Mouse (Mus musculus) neural tube, embryonic 11.5 days (tissue): ENCODE measurements at regions not wholly inside any gene's neighbourhood (a gene's known extent, or its start where the extent isn't known, plus 50 kb on each side); places are given as distances from the start of the nearest gene placed in this dataset.

Experiments
- ATAC-seq: fragments of 200-750 bp; cut with Nextera tagmentation; 2 replicates; pipeline ENCODE4 v1.8.0; 2017; ENCODE audit warnings: moderate number of reproducible peaks, mild to moderate bottlenecking, moderate TSS enrichment, moderate library complexity; ENCODE audit not compliant: insufficient read depth, low FRiP score, low TSS enrichment
- DNase-seq: peaks from one replicate; pipeline ENCODE4 v3.0.0-alpha.2; 2015; ENCODE audit warnings: low spot score
- H3K27ac ChIP-seq: fragments of 300-500 bp; sonication (generic); 2 replicates; pipeline ENCODE4 v1.5.1; 2014; ENCODE audit warnings: low read depth, mild to moderate bottlenecking, low read length
- H3K27me3 ChIP-seq: fragments of 300-500 bp; sonication (generic); 2 replicates; pipeline ENCODE4 v1.6.1; 2014; ENCODE audit warnings: mild to moderate bottlenecking, low read length, mixed read lengths; ENCODE audit not compliant: control insufficient read depth, insufficient read depth
- H3K36me3 ChIP-seq: fragments of 300-500 bp; sonication (generic); 2 replicates; pipeline ENCODE4 v1.6.1; 2014; ENCODE audit warnings: mild to moderate bottlenecking, low read length, moderate library complexity, mixed read lengths; ENCODE audit not compliant: control insufficient read depth, insufficient read depth
- H3K4me1 ChIP-seq: fragments of 300-500 bp; sonication (generic); 2 replicates; pipeline ENCODE4 v1.6.1; 2014; ENCODE audit warnings: low read length, mixed read lengths; ENCODE audit not compliant: control insufficient read depth, insufficient read depth
- H3K4me2 ChIP-seq: fragments of 300-500 bp; sonication (generic); 2 replicates; pipeline ENCODE4 v1.6.1; 2014; ENCODE audit warnings: low read depth, mild to moderate bottlenecking, moderate library complexity
- H3K4me3 ChIP-seq: fragments of 300-500 bp; sonication (generic); 2 replicates; pipeline ENCODE4 v1.5.1; 2014; ENCODE audit warnings: low read depth, low read length
- H3K9ac ChIP-seq: fragments of 300-500 bp; sonication (generic); 2 replicates; pipeline ENCODE4 v1.6.1; 2014; ENCODE audit warnings: mild to moderate bottlenecking, low read length
- H3K9me3 ChIP-seq: fragments of 300-500 bp; sonication (generic); 2 replicates; pipeline ENCODE4 v1.6.1; 2016; ENCODE audit warnings: low read length; ENCODE audit not compliant: control insufficient read depth
- WGBS: fragments of 180-500 bp; shearing (Covaris S2); extraction: QIAGEN DNeasy Blood & Tissue Kit; methylation state at CpG from one replicate; pipeline ENCODE4 v1.1.7; 2014; 5-methylcytosine and 5-hydroxymethylcytosine counted together

DNA sequence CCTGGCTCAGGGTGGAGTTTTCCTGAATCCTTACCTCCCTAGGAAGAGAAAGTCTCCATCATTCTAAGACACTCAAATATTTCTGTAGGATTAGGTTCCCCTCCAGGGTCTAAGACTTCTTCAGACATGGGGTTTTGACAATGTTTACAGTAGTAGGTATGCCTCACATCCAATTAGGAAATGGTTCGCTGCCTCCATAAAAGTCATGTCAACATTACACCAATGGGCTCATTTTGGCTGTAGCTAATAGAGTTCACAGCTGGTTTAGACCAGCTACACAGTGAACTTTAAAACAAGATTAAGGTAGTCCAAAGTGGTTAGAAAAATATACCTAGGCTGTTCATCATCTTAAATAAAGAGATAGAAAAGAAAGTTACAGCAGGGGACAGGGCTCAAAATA lies 113.3 kb downstream of the Car2 start:
- Histone ChIP-seq H3K9me3 (no peaks in the 10 kb centered on the region), H3K27me3 (no peaks in the 10 kb centered on the region), H3K4me2 (no peak overlapping the region), H3K9ac (no peak overlapping the region), H3K4me1 (no peaks in the 10 kb centered on the region), H3K36me3 (no peaks in the 10 kb centered on the region), H3K27ac (no peak overlapping the region), H3K4me3 (no peak overlapping the region)
- WGBS: 82% methylated on average over 1 of the region's 1 CpGs
- ATAC-seq (no peak), DNase-seq (no peak)

DNA sequence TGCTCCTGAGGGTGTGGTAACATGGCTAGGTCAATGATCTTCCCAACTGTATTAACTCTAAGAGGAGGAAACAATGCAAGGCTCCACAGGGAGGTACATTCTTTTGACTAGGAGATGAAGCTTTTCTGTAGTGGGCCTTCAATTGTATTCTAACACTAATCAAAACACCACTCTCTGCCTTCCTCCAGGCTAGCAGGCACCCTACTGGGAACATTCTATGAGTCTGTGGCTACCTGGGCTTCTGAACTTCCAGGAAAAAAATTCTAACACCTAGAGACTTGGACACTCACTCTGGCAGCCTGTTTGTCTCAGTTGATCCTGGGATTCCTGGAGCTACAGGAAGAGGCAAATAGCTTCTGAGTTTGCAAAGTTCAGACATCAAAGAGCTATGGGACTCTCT lies 113.8 kb downstream of the Car2 start:
- no peaks in the 10 kb centered on the region for H3K4me1 ChIP-seq

DNA sequence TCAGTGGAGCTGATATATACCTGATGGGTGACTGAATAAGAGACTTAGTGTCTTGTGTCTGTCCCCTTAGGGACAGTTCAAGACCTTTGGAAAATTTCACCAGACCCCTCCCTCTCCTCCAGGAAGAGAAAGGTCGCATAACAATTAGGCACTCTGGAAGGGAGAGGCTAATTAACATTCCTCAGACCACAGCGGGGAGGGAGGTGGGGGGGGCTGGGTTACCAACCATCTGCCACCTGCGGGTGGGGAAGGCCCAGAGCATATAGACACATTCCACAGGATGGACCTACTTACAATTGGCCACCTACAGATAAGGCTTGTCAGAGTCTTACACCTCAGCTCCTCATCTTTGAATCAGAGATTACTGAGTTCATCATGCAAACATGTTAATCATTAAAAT lies 114.6 kb downstream of the Car2 start:
- Histone ChIP-seq H3K4me2 (no peak overlapping the region), H3K27ac (no peak overlapping the region), H3K27me3 (no peaks in the 10 kb centered on the region), H3K36me3 (no peaks in the 10 kb centered on the region), H3K9ac (no peak overlapping the region), H3K4me3 (no peak overlapping the region), H3K9me3 (no peaks in the 10 kb centered on the region), H3K4me1 (no peaks in the 10 kb centered on the region)
- 0% methylated on average over 3 of the region's 3 CpGs for WGBS
- ATAC-seq (peak; percentile 39; the same call in 1 of the 2 replicates), DNase-seq (no peak)

More for the DNA sequence above, 113.8 kb downstream of the Car2 start:
- no peak for ATAC-seq
- Histone ChIP-seq H3K4me3 (no peak overlapping the region), H3K4me2 (no peak overlapping the region), H3K36me3 (no peaks in the 10 kb centered on the region), H3K27ac (no peak overlapping the region), H3K9me3 (no peaks in the 10 kb centered on the region), H3K9ac (no peak overlapping the region), H3K27me3 (no peaks in the 10 kb centered on the region)
- DNase-seq: no peak

- no peaks in the 10 kb centered on the region for H3K27me3 ChIP-seq
- H3K4me2 ChIP-seq: no peak overlapping the region
- DNase-seq: no peak
- ATAC-seq: no peak
- no peaks in the 10 kb centered on the region for H3K36me3 ChIP-seq
- no peak overlapping the region for H3K9ac ChIP-seq
- H3K9me3 ChIP-seq: no peaks in the 10 kb centered on the region
- H3K27ac ChIP-seq: no peak overlapping the region
- H3K4me1 ChIP-seq: no peaks in the 10 kb centered on the region
- whole genome bisulfite sequencing: 47% methylated on average over 3 of the region's 3 CpGs
- no peak overlapping the region for H3K4me3 ChIP-seq
Measured at GRCm38 (mm10) chr3:15007821-15008220, 121.7 kb downstream of the Car2 start.

DNA sequence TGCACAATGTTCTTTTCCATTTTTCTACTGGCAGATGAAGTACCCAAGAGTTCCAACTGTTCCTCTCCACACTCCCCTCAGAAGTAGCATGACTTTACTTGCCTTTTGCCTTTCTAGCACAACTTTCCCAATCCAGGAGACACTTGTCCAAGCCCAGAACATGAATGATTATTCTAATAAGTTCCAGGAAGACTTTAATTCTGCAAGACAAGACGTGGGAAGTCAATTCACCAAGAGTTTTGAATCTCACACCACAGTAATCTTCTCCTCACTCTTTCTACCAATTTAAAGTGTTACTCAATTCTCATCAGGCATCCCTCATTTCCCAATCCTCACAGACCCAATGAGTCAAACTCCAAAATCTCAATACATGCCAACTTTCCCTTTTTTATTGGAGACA lies 122.4 kb downstream of the Car2 start:
- WGBS: 82% methylated on average over 1 of the region's 1 CpGs
- no peak for DNase-seq
- Histone ChIP-seq H3K27me3 (no peaks in the 10 kb centered on the region), H3K4me1 (no peaks in the 10 kb centered on the region), H3K36me3 (no peaks in the 10 kb centered on the region), H3K4me3 (no peak overlapping the region), H3K9me3 (no peaks in the 10 kb centered on the region), H3K9ac (no peak overlapping the region), H3K4me2 (no peak overlapping the region), H3K27ac (no peak overlapping the region)
- ATAC-seq: no peak

- no peak overlapping the region for H3K27ac ChIP-seq
- WGBS: 91% methylated on average over 2 of the region's 2 CpGs
- H3K4me2 ChIP-seq: no peak overlapping the region
- ATAC-seq (no peak), DNase-seq (no peak)
- no peak overlapping the region for H3K4me3 ChIP-seq
- H3K36me3 ChIP-seq: no peaks in the 10 kb centered on the region
- no peak overlapping the region for H3K9ac ChIP-seq
- H3K9me3 ChIP-seq: no peaks in the 10 kb centered on the region
- no peaks in the 10 kb centered on the region for H3K27me3 ChIP-seq
- H3K4me1 ChIP-seq: no peaks in the 10 kb centered on the region
Measured at GRCm38 (mm10) chr3:15009747-15010146, 123.7 kb downstream of the Car2 start.

DNA sequence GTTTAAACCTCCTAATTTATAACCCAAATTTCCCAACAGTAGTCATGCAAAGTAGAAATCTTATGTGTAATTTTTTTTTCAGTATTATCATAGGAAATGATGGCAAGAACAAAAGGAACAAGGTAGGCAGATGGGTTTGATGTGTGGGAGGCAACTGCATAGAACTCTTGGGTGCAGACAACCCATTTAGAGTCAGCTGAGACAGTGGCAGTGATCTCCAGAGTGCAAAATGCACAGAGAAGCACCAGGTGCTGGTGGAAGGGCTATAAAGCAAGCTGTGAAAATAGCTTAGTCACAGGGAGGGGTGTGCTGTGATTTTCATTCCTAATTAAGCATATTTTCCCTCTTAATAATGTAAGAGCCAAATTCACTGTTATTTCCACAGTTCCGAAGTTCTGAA lies 130.5 kb downstream of the Car2 start:
- Histone ChIP-seq H3K4me2 (no peak overlapping the region), H3K4me3 (no peak overlapping the region), H3K9me3 (no peaks in the 10 kb centered on the region), H3K36me3 (no peaks in the 10 kb centered on the region), H3K27me3 (no peaks in the 10 kb centered on the region), H3K27ac (no peak overlapping the region), H3K4me1 (no peaks in the 10 kb centered on the region), H3K9ac (no peak overlapping the region)
- 71% methylated on average over 1 of the region's 1 CpGs for WGBS
- ATAC-seq (no peak), DNase-seq (no peak)

GRCm38 (mm10) chr3:15022773-15023172 lies 136.7 kb downstream of the Car2 start:
- DNase-seq (no peak), ATAC-seq (no peak)
- 78% methylated on average over 2 of the region's 2 CpGs for WGBS
- H3K4me1 ChIP-seq: no peaks in the 10 kb centered on the region
- no peak overlapping the region for H3K27ac ChIP-seq
- no peaks in the 10 kb centered on the region for H3K36me3 ChIP-seq
- H3K9me3 ChIP-seq: no peaks in the 10 kb centered on the region
- no peak overlapping the region for H3K4me2 ChIP-seq
- H3K4me3 ChIP-seq: no peak overlapping the region
- H3K27me3 ChIP-seq: no peaks in the 10 kb centered on the region
- H3K9ac ChIP-seq: no peak overlapping the region

DNA sequence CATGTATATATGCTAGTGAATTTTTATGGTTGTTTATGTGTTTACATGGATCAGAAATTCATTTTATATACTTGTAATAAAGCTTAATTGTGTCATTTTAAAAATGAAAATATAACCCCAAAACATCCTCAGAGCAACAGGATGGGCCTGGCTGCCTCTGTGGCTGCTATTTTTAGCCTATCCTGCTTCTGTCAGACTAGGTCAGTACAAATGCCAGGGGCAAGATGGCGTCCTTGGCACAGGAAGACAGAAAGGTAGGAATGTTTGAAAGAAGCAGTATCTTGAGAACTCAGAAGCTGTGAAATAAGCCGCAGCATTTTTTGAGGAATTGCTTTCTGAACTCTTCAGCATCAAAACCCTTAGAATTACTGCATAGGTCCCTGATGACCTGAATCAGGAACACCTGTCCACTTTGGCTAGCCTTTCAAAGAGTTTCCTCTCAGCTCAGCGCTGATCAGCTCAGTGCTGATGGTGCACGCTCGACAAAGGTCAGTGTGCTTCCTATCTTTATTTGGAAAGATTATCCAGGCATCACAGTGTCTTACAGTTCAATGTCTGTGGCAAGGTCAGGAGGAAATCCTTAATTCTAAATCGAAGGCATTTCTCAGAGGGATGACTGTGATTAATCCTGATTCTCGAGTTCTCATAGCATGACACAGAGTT lies 154.9 kb downstream of the Car2 start:
- WGBS: 84% methylated on average over 7 of the region's 7 CpGs
- no peak for DNase-seq

More for the DNA sequence above, 154.9 kb downstream of the Car2 start:
- Histone ChIP-seq H3K4me3 (no peak overlapping the region), H3K9me3 (no peaks in the 10 kb centered on the region), H3K4me1 (no peaks in the 10 kb centered on the region), H3K27ac (no peak overlapping the region), H3K27me3 (no peaks in the 10 kb centered on the region), H3K9ac (no peak overlapping the region), H3K36me3 (no peaks in the 10 kb centered on the region), H3K4me2 (no peak overlapping the region)
- no peak for ATAC-seq
